Mouse (Mus musculus) spleen, embryonic (tissue): ENCODE results near the gene Mogat2.

Experiments used
- CTCF ChIA-PET: fragments of 350-600 bp; sonication (Branson Sonifier 250); formaldehyde crosslinking; loops from one replicate; lab custom pipeline; 2022; lab: Charles Lee

Mogat2 gene

DNA sequence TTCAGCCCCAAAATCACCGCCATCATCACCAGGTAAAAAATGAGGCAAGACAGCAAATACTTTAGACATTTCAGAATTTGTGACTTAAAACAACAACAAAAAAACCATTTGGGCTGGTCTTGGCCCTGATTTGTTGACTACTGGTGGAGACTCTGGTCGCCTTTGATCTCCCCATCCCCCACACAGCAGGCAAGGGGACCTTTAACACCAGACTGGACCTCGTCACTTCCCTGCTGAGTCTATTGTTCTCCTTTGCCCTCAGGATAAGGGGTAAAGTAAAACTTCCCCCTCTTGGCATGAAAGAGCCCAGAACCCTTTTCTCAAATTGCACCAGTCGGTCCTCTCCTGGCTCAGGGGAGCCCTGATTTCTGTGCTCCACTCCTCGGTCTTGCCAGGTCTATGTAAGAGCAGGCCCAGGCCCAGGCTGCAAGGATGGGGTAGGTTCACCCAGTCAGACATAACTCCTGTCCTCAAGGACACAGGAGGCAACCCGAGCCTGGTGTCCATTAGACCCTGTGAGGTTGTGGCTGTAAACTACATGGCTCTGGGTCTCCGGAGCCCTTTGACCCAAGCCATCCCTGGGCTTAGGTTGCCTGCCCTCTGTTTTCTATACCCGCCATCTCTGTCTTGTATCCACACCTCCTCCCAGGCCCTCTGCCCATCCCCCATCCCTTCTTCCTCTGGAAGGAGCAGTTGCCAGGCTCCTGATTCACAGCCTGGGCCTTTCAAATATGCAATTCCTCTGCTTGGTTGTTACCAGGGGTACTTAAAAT, 1.3 kb downstream of the Mogat2 start:
- CTCF ChIA-PET: no interaction called here

DNA sequence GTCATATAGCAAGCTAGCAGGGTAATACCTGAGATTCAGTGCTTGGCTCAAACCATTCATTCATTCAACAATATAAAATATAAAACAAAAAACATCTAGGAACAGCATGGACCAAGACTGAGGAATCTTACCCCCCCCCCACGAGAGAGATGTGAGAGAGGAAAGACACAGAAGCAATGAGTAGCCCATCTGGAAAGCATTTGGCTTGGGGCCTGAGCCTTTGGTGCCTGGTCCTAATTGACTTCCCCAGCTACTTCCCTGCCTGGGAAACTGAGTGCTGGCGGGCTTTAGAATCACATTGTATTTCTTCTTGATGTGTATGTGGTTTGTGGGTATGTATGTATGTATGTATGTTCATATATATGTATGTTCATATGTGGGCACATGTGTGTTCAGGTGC, 2.8 kb downstream of the Mogat2 start:
- CTCF ChIA-PET: interaction anchor here (0.7 kb wide), 1 partner anchor 38 kb away, joined by 7 read pairs; no protein-coding TSS in a partner anchor

DNA sequence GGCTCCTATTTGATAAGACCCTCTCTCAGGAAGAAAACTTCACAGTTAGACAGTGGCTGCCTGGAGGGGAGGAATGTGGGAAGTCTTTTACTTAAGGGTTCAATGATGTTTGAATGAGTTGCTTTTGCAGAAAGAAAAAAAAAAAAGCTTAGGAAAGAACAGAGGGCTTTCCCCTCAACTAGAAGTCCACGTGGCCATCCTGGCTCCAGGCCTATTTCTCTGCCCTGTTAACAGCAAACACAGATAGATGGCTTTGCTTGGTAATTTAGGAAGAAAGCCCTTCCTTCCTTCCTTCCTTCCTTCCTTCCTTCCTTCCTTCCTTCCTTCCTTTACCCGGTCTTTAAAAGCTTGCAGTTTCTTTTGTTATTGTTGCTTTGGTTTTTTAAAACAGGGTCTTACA, 3.5 kb downstream of the Mogat2 start:
- CTCF ChIA-PET: interaction anchor here (0.7 kb wide), 1 partner anchor 37 kb away, joined by 7 read pairs; no protein-coding TSS in a partner anchor

DNA sequence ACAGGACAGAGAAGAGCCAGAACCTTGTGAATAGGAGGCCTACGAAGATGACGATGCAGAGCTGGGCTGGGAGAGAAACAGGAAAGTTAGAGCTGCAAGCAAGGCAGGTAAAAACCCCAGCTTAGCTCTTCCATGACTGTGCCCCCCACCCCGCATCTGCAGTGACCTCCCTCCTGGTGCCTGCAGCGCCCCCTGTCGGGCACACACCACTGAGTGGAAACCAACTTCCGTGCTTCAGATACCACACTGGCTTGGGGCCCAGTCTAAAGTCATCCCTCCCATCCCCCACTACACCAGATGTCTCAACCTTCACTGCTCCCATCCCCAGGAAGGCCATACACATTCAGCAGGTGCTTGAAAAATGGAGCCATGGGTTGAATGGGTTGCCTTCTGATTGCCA, 5.8 kb downstream of the Mogat2 start:
- CTCF ChIA-PET: no interaction called here

DNA sequence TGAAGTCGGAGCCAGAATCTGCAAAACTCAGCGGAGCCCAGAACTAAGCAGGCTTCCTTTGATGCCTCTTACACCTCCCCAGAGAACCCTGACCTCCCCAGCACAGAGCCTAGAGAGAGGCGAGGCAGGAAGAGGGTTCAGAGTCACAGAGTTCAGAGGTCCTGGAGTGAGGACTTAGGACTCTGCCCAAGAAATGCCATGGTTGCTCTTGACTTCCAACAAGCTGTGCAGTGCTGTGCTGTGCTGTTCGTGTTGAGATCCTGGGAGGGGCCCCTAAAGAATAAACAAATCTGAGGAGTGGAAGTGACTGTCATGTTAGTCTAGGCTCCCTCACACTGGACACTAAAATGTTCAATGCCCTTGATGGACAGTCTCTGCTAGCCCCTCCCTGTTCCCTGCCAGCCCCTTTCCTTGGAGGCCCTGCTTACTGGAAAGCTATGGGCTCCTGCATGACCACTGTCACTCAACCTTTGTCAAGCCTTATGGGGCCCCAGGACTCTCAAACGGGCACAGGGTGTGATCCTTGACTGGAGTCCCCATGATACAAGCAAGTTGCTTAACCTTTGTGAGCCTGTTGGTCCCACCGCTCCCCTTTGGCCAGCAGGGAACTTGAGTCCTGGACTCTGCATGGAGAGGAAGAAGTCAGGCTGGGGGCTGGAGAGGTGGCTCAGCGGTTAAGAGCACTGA, 8.2 kb downstream of the Mogat2 start:
- CTCF ChIA-PET: no interaction called here

DNA sequence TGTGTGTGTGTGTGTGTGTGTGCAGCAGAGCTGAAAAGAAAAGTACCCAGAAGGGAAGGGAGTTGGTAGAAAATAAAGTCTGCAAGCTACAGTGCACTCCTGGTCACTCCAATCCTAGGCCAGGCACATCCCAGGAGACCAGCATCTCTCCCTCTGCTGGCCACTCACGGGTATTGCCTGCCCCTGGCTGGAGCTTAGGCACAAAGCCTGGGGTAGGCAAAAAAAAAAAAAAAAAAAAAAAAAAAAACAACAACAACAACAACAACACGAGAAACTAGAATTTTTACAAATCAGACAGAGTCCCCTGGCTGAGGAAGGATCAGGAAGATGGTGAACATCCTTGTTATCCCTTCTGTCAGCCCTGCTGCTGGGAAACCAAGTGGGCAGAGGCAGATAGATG, 9.0 kb downstream of the Mogat2 start:
- CTCF ChIA-PET: interaction anchor here (0.7 kb wide), 1 partner anchor 25 kb away, joined by 6 read pairs; no protein-coding TSS in a partner anchor

DNA sequence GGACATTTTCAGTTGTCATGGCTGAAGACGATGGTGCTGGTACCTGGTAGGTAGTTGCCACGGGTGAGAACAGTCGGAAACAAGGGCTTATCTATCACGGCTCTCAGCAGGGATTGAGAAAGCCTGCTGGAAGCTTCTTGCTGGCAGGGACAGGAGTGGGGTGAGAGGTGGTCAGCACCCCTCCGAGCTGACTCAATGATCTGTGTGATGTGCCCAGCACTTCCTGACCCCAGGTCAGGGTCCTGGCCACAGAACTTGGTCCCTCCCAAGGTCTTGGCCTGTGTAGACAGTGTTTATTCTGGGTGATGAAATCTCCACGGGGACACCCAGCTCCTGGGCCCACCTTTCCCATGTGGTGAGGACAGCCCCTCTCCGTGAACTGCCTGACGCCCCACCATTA, 9.6 kb downstream of the Mogat2 start:
- CTCF ChIA-PET: no interaction called here

DNA sequence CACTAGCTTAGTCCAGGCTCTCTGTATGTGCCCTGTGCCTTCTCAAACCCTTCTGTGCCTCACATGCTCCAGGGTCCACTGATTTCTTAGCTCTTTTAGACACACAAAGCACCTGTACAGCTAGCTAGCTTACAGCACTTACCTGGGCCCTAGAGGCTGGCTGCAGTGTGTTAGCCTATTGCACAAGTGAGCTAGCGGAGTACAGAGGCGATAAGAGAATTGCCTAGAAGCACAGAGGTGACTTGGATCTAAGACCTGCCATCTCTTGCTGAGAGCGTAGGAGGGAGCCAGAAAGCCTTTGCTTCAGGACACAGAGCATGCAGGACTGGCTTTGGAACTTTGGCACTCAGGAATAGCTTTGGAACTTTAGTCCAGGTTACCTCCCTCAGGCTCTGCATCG, 11.2 kb downstream of the Mogat2 start:
- CTCF ChIA-PET: no interaction called here

DNA sequence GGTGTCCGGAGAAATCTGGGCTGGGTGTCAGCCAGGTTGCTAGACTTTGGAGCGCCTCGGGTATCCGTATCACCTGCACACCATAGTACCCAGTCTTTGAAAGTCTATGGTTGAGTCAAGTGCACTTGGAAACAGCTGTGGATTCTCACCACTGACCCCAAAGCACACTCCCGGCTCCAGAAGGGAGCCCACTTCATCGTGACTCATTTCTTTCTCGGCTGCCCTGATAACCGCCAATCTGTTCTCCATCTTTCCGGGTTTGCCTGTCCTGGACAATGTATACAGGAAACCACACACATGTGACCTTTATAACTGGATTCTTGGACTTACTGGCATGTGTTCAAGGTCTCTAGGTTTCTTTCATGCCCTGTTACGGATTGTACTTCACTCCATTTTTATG, 11.8 kb downstream of the Mogat2 start:
- CTCF ChIA-PET: no interaction called here

DNA sequence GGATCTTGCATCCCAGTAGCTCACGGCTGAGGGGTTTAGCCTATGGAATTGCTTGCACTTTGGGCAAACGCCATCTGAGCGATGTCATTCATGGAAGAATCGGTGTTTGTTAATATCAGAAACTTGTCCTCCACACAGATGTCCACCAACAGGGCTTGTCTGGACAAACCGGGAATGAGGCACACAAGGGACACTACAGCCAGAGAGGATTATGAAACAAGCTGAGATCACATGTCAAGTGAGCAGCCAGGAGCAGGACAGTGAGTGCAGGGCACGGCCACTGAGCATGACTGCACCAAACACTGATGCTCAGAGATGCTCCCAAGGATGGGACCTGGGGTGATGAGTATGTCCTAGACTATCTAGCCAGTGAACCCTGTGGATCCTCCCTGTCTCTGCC, 13.0 kb downstream of the Mogat2 start:
- CTCF ChIA-PET: no interaction called here

DNA sequence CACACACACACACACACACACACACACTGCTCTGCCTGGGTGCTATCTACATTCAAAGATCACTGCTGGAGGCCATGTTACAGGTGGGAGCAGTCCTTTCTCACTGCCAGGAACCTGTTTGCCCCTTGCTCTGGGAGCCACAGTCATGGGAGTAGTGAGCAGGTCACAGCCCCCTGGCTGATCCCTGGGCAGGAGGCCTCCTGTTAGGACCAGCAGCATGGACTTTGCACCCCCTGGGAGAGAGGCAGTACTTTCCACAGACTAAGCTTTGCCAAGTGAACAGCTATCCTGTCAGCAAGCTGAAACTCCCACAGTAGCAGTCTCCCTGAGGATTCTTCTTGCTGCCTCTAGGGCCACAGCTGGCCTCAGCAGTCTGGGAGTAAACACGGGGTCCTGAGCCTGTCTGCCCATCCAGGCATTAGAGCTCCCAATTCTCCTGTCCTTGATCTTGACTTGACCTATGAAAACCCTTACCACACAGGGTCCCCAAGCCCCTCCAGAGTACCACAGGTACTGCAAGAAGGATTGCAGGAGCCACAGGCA, 13.7 kb downstream of the Mogat2 start:
- CTCF ChIA-PET: no interaction called here

DNA sequence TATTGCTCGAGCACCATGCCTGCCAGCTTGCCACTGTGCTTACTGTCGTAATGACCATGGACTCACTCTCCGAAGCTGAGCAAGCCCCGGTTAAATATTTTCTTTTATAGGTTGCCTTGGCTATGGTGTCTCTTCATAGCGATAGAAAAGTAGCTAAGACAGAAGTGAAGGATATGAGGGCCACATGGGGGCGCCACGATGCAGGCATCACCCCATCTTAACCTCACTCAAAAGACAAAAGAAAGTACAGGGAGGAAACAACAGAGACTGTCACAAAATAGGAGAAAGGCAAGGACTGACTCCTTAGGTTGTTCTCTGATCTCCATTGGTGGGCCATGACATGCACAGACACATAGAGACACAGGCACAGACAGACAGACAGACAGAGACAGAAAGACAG, 14.2 kb downstream of the Mogat2 start:
- CTCF ChIA-PET: no interaction called here

DNA sequence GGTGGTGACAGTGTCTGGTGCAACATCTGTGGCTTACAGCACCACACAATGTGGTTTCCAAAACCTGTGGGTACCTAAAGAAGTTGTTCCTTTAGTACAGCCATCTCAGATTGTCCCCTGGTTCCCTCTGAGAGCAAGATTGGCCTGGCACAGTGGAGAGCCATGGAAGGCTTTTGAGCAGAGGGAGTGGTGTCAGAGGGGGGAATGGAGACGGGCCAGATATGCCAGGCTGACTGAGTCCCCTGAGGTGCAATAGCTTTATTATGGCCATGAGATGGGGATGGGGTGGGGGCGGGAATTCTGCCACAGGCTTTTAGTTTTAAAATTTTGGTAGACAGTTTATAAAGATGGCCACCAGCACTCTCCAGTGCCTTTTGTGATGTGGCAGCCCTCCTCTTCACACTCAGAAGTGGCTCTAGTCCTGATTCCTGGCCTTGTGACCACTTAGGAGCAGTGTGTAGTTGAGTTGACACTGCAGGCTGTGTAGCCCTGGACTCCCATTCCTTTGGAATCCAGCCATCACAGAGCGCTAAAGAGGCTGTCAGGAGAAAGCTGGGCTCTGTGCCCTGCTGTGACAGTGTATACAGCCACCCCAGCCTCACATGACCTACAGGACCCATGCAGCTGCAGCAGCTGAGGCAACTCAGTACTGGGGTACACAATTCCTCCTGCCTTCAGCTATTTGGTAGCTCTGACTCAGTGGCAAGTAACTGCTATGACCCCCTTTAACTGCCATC, 20.9 kb downstream of the Mogat2 start:
- CTCF ChIA-PET: no interaction called here

DNA sequence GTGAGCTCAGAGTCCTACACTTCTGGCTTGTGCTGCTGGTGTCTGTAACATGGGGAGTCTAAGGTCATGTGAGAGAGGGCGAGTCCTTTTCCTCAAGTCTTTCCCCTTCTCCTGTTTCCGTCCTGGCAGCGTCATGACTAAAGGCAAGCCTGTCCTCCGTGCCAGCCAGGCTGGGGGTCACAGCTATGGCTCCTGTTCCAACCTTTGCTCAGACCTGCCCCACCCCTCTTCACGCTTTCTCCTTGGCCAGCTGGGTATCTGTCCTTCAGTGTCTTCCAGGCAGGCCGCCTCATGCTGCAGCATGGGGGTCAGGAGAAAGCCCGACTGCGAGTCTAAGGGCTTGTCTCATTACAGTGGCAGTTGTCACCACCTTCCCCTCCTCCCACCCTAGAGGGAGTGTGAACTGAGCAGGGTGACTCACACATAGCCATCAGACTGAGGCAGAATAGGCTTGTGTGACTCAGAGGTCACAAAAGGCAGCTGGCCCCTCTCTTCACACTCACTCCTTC, 23.0 kb downstream of the Mogat2 start:
- CTCF ChIA-PET: no interaction called here

DNA sequence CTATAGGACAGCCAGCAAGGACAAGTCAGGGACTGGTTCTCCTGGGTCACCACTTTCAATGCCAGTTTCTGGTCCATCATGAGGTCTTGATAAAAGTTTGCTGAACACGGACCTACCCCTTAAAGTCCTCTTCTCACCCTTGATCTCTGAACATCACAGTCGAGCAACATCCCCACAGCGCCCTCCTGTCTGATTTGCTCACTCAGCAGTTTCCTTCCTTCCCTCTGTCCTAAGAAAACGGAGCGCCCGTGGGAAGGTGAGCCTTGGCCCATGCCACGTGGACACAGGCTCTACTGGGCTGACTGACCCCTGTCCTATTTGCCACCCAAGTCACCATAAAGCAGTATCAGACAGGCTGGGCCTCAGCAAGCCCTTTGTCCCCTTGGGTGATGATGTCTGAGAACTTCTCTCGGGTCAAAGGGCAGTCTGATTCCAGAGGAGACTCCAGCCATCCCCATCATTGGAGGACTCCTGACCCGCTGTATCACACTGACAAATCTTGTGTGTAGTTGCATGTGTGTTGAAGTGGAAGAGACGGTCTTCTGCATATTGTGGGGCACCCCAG, 23.7 kb downstream of the Mogat2 start:
- CTCF ChIA-PET: no interaction called here

DNA sequence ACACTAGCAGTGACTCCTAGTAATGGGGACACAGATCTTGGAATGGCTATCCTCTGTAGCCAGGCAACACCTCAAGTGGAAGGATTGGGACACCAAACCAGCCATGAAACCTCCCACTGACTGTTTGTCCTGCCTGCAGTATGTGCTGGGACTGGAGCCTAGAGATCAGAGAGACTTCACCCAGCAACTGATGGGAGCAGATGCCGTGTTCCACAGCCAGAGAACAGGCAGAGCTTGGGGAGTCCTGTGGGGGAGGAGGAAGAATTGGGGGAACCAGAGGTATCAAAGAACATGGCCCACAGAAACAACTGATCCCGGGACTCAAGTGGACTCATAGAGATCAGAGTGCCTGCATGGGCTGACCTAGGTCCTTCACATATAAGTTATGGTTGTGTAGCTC, 24.7 kb downstream of the Mogat2 start:
- CTCF ChIA-PET: no interaction called here

DNA sequence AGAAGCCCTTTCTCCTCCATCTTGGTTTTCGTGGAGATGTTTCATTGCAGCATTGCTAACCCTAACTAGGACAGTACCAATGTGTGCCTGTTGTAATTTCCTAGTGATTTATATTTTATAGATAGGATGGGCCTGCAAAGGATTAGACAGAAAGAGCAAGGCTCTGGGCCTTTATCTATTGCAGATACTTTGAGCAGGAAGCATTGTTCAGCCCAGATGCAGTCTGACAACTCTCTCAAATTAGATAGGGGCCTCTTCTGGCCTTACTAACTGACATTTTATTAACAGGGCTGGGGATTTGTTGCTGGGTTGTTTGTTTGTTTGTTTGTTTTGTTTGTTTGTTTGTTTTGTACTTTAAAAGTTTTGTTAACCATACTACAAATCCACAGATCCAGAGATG, 25.4 kb downstream of the Mogat2 start:
- CTCF ChIA-PET: no interaction called here

DNA sequence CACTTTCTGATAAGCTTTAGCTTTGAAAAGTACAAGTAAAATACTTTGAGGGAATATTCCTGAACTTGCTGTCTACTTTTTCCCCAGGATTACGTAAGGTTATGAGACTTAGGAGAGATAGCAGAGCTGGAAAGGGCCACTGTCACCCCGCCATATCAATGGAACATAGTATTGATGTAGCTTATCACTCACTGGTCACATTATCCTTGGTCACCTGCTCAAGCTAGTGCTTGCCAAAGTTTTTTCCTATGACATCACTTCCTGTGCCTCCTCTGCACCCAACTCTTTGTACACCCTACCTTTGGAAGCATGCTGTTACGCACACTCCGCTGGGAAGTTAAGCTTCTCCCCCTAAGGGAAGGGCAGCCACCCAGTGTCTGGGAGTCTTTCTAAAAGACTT, 29.7 kb downstream of the Mogat2 start:
- CTCF ChIA-PET: no interaction called here

DNA sequence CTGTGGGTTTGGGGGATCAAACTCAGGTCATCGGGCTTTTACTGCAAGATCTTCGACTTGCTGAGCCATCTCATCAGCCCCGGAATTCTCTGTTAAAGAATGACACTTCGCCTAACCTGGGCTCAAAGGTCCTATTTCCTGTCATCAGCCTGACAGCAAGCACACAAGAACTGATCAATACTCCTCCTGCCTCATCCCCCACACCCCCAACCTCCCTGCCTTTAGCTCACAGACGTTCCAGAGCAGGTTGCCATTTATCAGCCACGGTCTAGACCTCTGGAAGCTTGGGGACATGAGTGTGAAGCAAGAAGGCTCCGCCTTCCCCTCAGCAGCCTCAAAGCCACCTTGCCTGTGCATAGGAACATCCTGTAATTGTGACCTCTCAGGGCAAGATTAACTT, 32.1 kb downstream of the Mogat2 start:
- CTCF ChIA-PET: no interaction called here

DNA sequence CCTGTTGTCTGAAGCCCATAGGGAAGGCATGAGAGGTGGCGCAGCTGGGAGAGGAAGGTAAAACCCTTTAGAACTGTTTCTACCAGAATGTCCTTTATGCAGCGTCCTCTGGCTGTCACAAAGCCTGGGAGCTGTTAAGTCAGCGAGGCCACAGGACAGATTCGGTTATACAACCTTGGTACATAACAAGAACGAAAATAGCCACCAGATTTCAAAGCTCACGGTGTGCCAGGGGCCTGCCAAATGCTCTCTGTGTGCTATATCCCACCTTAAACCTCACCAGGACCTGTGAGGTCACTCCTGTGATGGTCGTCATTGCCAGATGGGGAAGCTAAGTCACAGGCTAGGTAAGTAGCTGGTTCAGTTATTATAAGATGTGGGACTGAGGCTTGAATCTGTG, 36.3 kb downstream of the Mogat2 start:
- CTCF ChIA-PET: interaction anchor here (0.6 kb wide), 1 partner anchor 15 kb away, joined by 4 read pairs; no protein-coding TSS in a partner anchor

DNA sequence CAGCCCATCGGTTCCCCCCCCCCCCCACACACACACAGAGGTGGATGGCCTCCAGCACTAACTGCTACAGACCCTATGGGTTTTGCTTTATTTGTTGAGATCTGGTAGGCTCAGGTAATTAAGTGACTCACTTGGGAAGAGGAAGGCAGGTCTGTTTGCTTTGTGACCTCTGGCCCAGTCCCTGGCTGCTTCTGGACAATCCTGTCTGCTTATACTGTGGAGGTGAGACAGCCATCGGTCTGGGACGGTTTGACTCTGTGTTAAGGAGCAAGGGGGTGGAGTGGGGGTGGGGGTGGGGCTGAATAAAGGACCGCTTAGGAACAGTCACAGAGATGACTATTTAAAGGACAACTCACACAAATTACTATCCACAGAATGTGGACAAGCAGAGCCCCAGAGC, 38.1 kb downstream of the Mogat2 start:
- CTCF ChIA-PET: no interaction called here
